Mouse (Mus musculus) adrenal gland (tissue): ENCODE results near the gene Eif3m.
"Not testable (repeated sequence)": the region's sequence is repeated elsewhere in the genome, so short reads cannot be mapped to it uniquely, and the experiment has no call there.

Experiments used
- intact Hi-C: fragments of 180-260 bp; cut with DNase I; formaldehyde crosslinking; loops from one replicate; pipeline ENCODE4 v1.15.1; 2025
- long read RNA-seq, 2 experiments: library from polyadenylated mRNA; unstranded; transcript quantifications; one replicate each; pipeline ENCODE4 v2.0.0; 2020; ENCODE audit warnings: borderline replicate concordance in 1 of 2; ENCODE audit not compliant: insufficient replicate concordance in 1 of 2

Eif3m gene
- long read RNA-seq, experiment 1, transcript Eif3m-201 (11 exons, 1,283 nt) = major isoform, 205 of 219 reads
- long read RNA-seq, experiment 1, partial matches to known transcripts = 8 of 219 reads
- long read RNA-seq, experiment 1, other reads (novel, unspliced or antisense) = 6 of 219 reads
- long read RNA-seq, experiment 2, transcript Eif3m-201 (11 exons, 1,283 nt) = major isoform, 196 of 213 reads
- long read RNA-seq, experiment 2, partial matches to known transcripts = 9 of 213 reads
- long read RNA-seq, experiment 2, other reads (novel, unspliced or antisense) = 8 of 213 reads

DNA sequence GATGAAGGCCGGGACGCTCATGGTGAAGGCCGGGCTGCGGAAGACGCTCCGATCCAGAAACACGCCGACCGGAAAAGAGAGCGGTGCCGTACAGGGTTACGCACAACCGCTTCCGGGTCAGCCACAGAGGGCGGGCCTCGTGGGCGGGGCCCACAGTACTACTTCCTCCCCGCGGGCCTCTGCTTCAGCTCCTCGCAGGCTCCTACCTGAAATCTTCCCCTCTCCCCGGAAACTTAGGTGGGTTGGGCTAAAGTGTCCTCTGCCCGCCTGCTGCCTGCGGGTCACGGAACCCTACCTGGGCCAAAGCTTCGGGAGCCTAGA lies at the start of gene Eif3m:
Gene Eif3m, minus strand, starts transcription at position 114 of the 321 bp plus-strand sequence.
- intact Hi-C loops = no loop called here

DNA sequence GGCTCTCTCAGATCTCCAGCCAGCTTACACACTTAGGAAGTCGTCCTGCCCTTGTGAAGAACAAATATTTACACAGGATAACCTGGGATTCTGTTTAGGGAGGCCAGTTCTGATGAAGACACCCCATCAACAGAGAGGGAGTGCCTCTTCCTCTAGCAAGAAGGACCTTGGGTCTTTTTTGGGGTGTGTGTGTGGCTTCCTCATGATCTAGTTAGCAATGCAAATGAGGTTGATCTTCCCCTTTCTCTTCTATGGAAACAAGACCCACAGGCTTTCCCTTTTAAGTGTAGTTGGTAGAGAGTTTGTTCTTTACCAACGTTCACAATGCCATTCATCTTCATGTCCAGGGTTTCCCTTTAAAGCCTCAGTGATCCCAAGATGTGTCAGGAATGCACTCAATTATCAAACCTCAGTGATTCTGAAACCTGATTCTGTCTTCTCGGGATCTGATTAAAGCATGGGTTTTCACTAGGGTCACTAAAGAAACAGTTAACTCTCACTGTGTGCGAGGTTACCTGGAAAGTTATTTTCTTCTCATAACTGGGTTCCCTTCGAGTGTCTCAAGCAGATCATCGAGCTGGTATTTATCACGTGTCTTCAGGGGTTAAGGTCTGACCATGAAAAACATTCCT lies 46.0 kb upstream of the Eif3m start:
- intact Hi-C loops = no loop called here

DNA sequence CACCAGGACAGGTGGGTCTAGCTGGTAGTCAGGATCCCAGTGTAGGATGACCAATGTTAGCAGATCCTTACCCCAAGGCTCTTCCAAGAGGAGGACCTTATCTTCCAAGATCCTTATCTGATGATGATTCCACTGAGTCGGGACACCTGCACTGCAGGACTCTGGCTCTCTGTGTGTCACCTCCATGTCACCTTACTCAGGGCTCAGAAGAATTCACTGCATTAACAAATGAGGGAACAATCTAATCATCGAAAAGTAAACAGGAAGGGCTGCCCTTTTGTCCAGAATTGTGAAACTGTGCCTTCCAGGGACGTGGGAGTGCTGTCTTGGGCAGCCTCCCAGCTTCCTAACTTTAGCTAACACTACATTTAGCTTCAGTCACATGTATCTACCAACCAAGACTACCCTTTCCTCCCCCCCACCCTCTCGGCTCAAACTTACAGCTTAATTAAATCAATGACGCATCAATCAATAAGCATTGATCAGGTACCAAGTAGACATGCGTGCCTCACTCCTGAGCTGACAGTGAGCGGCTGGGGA lies 41.8 kb upstream of the Eif3m start:
- intact Hi-C loops = no loop called here

DNA sequence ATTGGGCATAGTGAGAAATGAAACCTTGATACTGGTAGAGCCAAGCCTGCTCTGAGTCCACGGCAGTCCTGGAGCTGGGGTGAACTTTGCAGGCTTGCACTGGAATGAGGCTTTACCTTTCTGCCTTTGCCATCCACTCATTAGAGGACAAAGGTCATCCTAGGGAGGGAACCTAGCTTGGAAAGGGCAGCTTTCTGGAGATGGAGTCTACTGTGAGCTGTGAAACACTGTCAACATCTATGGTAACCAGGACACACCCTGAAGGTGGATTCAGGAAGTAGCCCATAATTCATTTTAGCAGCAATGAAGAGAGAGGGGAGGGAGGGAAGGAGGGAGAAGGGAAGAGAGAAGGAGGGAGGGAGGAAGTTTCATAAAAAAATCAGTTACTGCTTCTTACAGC lies 38.6 kb upstream of the Eif3m start:
- intact Hi-C loops = no loop called here

DNA sequence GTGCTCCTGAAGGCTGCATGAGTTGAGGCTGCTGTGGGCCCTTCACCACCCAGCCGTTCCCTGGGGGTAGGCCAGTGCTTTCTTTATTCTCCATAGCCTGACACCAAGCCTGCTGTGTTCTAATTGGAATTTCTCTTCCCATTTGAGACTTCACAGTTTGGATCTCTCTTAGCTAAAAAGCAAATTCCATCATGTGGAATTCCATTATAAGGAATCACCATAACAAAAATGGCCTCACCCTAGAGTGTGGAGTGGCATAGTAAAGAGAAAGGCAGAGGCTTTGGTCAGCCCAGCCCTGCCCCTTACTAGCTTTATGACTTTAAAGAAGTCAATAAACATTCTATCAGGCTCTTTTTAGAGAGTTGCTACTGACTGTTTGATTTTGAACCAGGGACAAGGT lies 31.4 kb upstream of the Eif3m start:
- intact Hi-C loops = no loop called here

DNA sequence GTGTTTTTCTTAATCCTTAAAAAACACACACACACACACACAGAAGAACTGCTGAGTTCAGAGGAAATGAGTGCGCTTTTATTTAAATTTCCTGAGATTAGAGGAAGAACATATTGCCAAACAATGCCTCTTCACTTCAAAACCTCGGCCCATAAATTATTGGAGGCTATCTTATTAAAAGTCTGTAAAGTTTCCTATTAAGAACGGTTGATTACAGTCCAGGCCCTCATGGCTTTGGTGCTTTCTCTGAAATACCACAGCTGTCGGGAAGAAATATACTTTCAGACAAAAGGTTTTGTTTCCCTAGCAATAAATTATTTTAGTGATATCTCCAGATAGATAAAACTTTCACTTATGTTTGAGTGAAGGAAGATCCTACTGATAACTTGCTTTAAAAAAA lies 26.3 kb upstream of the Eif3m start:
- intact Hi-C loops = no loop called here

DNA sequence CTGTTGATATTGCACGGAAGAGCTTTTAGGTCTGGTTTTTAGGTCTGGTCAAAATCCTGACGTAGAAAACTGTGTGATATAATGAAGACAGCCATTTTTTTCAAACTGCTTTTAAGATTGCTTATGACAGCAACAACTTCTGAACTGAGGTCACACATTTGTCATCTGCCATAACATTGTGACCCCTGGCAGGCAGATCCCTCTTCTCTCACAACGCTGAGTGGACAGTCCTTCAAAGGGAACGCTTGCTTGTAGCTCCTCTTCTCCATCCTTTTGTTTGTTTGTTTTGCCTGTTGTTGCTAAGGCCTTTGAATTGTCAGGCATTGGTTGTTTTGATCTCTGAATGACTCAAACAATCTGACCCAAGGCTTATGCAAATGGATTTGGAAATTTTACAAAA lies 24.0 kb upstream of the Eif3m start:
- intact Hi-C loops = no loop called here

GRCm38 (mm10) chr2:105038879-105039278 lies 22.0 kb upstream of the Eif3m start:
- intact Hi-C loops = no loop called here

- intact Hi-C loops = no loop called here
Observed at GRCm38 (mm10) chr2:105037956-105038569, 21.2 kb upstream of the Eif3m start.

- intact Hi-C loops = no loop called here
Observed at GRCm38 (mm10) chr2:105036401-105037070, 19.7 kb upstream of the Eif3m start.

GRCm38 (mm10) chr2:105035985-105036384 lies 19.1 kb upstream of the Eif3m start:
- intact Hi-C loops = no loop called here

GRCm38 (mm10) chr2:105034084-105034483 lies 17.2 kb upstream of the Eif3m start:
- intact Hi-C loops = no loop called here

DNA sequence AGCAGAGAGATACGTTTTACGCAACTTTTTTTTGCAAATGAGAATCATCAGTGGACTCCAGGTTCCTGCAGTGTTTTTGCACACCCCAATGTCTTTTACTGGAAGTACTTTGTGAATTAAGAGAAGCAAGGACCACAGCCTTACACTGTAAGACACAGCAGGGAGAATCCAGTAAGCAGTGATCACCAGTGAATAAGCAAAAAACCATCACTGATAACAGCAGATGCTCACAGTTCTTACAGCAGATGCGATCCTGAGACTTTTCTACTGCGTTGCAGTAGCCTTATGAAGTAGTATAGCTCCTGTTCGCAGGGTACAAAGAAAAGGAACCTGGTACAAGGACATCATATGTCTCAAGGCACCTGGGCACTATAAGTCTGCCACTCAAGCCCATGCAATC lies 13.6 kb upstream of the Eif3m start:
- intact Hi-C loops = no loop called here

- intact Hi-C loops = no loop called here
Observed at GRCm38 (mm10) chr2:105028806-105029205, 11.9 kb upstream of the Eif3m start.

DNA sequence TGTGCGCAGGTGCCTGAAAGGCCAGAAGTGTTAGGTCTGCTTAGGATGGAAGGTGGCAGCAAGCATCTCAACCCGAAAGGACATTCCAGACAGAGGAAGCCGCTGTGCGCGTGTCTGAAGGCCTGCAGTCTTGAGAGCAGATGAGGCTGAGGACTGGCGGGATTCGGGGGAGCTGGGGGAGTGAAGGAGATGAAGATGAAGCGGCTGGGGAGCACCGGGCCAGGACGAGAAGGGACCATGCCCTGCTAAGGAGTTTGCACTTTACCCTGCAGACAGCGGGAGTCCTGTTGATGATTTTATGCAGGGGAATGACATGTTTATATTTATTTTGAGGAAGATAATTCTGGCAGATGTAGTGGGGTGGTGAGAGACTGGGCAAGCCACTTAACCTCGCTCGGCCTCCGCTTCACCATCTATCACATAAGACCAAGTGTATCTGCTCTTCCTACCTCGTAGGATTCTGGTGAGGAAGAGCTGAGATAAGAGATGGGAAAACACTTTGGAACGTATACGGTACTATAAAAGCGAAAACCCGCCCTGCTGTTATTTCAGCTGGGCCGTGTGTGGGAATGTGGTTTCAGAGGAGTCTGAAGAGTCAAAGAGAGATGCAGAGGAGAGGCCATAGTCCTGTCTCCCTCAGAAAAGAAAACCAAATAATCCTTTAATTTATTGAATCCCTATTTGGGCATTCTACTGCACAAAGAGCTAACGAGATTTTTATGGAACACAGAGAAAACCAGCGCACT lies 10.2 kb upstream of the Eif3m start:
- intact Hi-C loops = no loop called here

DNA sequence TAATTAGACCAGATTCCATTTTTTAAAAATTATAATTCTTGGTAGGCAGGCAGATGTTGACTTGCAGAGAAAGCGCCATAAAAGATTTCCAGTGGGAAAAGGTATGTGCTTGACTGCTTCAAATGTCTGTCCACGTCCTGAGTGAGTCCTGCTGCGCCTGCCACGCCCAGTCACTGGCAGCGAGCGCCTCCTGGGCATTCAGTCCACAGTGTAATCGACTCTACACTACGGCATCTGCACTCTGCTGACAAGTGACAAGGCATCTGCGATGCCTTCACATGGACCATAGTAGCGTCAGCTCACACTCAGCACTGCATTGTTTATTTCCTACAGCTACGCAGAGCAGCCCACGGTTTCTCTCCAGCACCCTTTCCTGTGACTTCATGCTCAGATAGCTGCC lies 8.7 kb upstream of the Eif3m start:
- intact Hi-C loops = not testable (repeated sequence)

DNA sequence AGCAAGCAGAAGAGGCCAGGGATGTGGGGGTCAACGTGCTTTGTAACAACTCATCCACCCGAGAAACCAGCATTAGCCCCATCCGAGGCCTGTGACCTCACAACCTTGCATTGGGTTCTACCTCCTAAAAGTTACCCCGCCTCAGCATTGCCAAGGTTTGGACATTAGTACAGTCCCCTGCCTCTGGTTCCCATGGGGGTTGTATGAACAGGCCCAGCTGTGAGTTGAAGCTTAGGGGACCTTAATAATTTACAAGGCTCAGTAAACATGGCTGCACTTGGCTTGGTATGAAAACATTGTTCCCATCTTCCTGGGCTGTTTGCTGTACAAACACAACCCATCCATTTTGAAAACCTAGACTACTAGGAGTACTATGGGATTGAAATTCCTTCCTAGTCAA lies 6.9 kb upstream of the Eif3m start:
- intact Hi-C loops = no loop called here

DNA sequence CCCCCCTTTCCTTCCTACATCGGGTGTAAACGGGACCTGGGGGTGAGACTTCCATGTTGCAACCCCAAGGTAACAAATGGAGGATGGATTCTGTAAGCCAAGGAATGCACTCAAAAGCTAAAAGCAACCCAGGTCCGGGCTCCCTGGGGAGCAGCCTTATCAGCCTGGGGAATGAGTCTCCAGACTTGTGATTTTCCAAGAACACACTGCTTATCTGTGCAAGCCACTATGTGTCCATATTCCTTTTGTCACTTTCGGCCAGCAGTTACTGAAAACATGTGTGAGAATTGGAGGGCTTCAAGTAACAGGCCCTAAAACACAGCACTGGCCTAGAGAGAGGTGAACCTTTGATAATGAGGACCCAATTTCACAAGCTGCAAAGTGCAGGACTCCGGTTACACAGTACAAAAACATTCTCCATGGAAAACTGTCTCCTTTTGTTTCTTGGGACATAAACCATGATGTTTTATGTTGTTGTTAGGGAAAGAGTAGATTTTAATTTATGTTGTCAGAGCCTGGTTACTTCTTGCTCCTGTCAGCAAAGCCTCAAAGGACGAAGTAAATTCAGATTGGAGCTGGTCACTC lies 6.2 kb upstream of the Eif3m start:
- intact Hi-C loops = no loop called here

- intact Hi-C loops = no loop called here
Observed at GRCm38 (mm10) chr2:105021836-105022235, 5.0 kb upstream of the Eif3m start.

DNA sequence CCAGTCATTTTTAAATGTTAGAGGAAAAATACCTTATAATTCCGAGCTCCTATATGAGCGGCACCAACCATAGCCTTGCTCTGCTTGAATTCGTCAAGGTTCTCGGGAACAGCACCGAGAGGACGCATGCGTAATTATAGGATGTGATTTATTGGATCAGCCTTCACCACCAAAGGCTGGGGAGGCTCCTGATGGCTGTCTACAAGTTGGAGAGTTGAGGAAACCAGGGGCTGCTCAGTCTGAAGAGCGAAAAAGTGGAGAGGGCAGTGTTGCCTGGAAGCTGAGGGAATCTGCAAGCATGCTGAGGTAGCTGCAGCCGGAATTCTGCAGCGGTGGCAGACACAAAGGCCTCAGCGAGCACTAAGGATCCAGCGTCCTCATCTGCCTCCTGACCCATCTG lies 4.4 kb upstream of the Eif3m start:
- intact Hi-C loops = no loop called here

- intact Hi-C loops = no loop called here
Observed at GRCm38 (mm10) chr2:105019457-105019856, 2.6 kb upstream of the Eif3m start.
